Mouse (Mus musculus): Measurements from ENCODE around the gene Baz1a. TPM values are rescaled to one million over a fixed set of nuclear protein-coding genes. Genes with fewer than 3 reads are reported as not detected.
"Not testable (repeated sequence)": the region's sequence is repeated elsewhere in the genome, so short reads cannot be mapped to it uniquely, and the experiment has no call there.

Gene Baz1a
- polyA plus RNA-seq, 1 experiment from 2014 or later, result 47.6 TPM

DNA sequence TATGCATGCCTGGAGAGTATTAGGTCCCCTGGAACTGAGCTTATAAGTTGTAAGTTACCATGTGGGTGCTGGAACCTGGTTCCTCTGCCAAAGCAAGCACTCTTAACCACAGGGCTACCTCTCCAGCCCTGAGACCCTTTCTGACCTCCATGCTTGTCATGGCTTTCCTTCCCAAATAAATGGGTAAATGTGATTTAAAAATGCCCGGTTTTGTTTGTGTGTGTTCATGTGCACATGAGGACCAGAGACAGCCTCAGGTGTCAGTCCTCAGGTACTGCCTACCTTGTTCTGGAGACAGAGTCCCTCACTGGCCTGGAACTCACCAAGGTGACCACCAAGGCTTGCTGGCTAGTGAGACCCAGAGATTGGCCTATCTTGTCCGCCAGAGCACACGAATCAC is 9.8 kb downstream of the Baz1a start:
- Histone ChIP-seq H3K4me2 (no peak overlapping the region), H3K27me3 (replicated peaks) (peaks cover 9% of the 10 kb centered on the region; the same call in 1 of the 2 replicates), H3K27ac (no peak overlapping the region), H3K36me3 (no peaks in the 10 kb centered on the region), H3K4me3 (no peak overlapping the region), H3K9me3 (replicated peaks) (peaks cover 6% of the 10 kb centered on the region), H3K9ac (no peak overlapping the region), H3K4me1 (peaks cover 3% of the 10 kb centered on the region; the same call in 1 of the 2 replicates)
- ATAC-seq, result no peak
- WGBS (ENCODE audit: insufficient replicate concordance), result 82% methylated on average over 3 of the region's 3 CpGs

DNA sequence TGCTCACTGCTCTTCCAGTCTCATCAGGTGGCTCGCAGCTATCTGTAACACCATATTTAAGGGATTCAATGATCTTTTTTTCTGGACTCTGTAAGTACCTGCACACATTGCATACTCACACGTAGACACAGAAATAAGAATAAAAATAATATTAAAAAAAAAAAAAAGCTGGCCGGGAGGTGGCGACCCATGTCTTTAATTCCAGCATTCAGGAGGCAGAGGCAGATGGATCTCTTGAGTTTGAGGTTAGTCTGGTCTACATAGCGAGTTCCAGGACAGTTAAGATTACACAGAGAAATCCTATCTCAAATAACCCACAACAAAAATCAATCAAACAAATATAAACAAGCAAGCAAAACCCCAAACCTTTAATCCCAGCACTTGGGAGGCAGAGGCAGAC is 10.3 kb downstream of the Baz1a start:
- WGBS (ENCODE audit: insufficient replicate concordance), result 66% methylated on average over 5 of the region's 5 CpGs
- ATAC-seq, result no peak

DNA sequence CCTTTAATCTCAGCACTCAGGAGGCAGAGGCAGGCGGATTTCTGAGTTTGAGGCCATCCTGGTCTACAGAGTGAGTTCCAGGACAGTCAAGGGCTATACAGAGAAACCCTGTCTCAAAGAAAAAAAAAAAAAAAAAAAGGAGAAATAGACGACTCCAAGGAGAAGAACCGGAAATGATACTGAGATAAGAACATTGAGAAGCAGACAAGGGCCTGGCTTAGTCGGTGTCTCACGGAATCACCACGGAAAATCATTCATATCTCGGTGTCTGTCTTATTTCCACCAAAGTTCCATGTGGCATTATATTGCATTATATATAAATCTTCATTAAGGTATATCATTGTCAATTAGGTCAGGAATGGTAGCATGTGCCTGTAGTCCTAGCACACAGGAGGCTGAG is 11.6 kb downstream of the Baz1a start:
- not testable (repeated sequence) for ATAC-seq, H3K27ac ChIP-seq, H3K36me3 ChIP-seq

More for the DNA sequence above, 10.3 kb downstream of the Baz1a start:
- Histone ChIP-seq H3K9me3 (replicated peaks) (peaks cover 6% of the 10 kb centered on the region), H3K27me3 (replicated peaks) (peaks cover 9% of the 10 kb centered on the region; the same call in 1 of the 2 replicates), H3K4me2 (no peak overlapping the region), H3K27ac (no peak overlapping the region), H3K4me1 (peaks cover 8% of the 10 kb centered on the region), H3K36me3 (no peaks in the 10 kb centered on the region), H3K4me3 (no peak overlapping the region), H3K9ac (no peak overlapping the region)

DNA sequence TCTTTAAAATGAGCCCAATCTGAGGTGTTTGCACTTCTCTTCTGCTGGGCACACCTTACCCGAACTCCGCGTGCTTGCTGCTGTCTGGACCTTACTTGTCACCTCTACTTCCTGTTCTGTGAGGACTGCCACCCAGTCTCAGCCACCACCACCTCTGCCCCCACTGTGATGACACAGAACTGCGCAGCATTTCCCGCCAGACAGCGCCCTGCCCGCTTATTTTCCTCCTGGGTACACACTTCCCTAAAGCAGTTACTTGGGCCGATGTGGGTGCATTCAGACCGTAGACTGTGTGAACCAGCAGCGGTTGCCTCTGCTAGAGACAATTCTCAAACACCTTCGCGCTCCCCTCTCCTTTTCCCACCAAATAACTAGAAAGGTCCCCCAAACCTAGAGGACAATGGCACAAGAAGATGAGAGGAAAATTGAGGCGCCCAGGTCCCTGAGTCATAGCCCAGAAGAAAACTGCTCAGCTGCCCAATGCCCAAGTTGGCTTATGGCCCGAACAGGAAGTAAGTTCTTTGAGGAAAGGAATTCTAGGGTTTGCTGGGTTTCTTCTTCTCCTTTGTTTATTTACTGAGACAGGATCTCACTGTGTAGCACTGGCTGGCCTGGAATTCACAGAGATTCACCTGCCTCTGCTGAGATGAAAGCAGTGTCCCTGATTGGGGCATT is 15.0 kb downstream of the Baz1a start:
- no peaks in the 10 kb centered on the region for H3K9me3 ChIP-seq (replicated peaks)
- H3K27me3 ChIP-seq (replicated peaks), result no peaks in the 10 kb centered on the region
- no peak overlapping the region for H3K4me3 ChIP-seq
- no peaks in the 10 kb centered on the region for H3K36me3 ChIP-seq
- H3K4me2 ChIP-seq, result peak overlapping the region; percentile 24
- WGBS (ENCODE audit: insufficient replicate concordance), result 43% methylated on average over 14 of the region's 14 CpGs
- no peak for ATAC-seq
- H3K9ac ChIP-seq, result no peak overlapping the region
- H3K27ac ChIP-seq, result no peak overlapping the region
- H3K4me1 ChIP-seq, result peaks cover 11% of the 10 kb centered on the region

More for the DNA sequence above, 11.6 kb downstream of the Baz1a start:
- not testable (repeated sequence) for H3K27me3 ChIP-seq (replicated peaks); H3K9ac ChIP-seq; H3K4me2 ChIP-seq; H3K9me3 ChIP-seq (replicated peaks); H3K4me1 ChIP-seq; H3K4me3 ChIP-seq
- WGBS (ENCODE audit: insufficient replicate concordance), result 63% methylated on average over 7 of the region's 7 CpGs

DNA sequence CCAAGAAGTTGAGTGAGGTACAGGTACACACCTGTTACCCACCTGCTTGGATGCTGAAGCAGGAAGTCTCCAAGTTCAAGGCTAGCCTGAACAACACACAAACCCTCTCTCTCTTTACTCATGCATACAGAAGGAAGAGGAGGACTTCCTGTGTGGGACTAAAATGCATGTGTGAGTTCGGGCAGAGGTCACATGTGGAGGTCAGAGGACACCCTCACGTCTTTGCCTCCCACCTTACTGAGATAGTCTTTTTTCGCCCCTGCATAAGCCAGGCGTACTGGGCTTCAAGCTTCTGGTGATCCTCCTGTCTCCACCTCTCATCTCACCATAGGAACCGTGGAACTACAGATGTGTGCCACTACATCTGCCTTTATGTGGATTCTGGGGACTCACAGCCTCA is 15.7 kb downstream of the Baz1a start:
- Histone ChIP-seq H3K9me3 (replicated peaks) (no peaks in the 10 kb centered on the region), H3K9ac (no peak overlapping the region), H3K4me1 (peaks cover 18% of the 10 kb centered on the region), H3K36me3 (no peaks in the 10 kb centered on the region), H3K4me2 (no peak overlapping the region), H3K4me3 (no peak overlapping the region), H3K27ac (no peak overlapping the region), H3K27me3 (replicated peaks) (no peaks in the 10 kb centered on the region)
- WGBS (ENCODE audit: insufficient replicate concordance), result 59% methylated on average over 5 of the region's 5 CpGs
- ATAC-seq, result no peak

DNA sequence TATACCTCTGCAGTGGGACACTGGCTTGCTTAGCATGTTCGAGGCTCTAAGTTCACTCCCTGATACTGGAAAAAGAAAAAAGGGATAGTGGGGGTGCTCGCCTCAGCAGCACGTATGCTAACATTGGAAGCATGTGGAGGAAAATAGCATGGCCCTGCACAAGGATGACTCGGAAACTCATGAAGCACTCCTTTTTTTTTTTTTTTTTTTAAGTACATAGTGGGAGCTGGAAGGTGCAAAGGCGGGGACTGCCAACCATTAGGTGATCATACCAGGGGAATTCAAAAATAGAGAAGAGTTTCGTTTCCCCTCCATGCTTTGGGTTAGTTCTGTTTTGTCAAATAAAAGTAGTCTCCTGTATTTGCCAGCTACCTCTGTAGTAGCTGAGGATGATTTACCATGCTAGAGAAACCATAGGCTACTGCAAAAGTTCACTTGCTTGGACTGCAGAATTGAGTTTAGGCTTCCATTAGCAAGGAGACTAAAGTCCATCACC is 17.1 kb downstream of the Baz1a start:
- no peak overlapping the region for H3K4me2 ChIP-seq
- H3K4me3 ChIP-seq, result no peak overlapping the region
- 62% methylated on average over 6 of the region's 6 CpGs for WGBS (ENCODE audit: insufficient replicate concordance)
- no peak overlapping the region for H3K9ac ChIP-seq
- no peaks in the 10 kb centered on the region for H3K36me3 ChIP-seq
- no peaks in the 10 kb centered on the region for H3K27me3 ChIP-seq (replicated peaks)
- H3K27ac ChIP-seq, result no peak overlapping the region
- no peaks in the 10 kb centered on the region for H3K9me3 ChIP-seq (replicated peaks)
- H3K4me1 ChIP-seq, result peaks cover 26% of the 10 kb centered on the region
- ATAC-seq, result no peak

DNA sequence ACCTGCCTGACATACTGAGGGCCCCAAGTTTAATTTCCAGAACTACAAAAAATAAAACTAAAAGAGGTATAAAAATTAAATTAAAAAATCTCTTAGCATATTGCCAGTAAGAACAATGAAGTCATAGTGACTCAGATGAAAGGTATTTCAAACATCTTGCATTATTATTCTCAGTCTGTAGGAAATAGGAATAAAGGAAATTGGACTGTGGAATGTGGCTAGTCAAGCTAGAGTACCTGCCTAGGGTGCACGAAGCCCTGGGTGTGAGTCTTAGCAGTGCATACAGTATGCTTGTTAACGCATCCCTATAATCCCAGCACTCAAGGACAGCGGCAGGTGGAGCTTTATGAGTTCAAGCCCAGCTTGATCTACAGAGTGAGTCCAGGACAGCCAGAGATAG is 18.2 kb downstream of the Baz1a start:
- Histone ChIP-seq H3K36me3 (no peaks in the 10 kb centered on the region), H3K4me3 (no peak overlapping the region), H3K4me1 (peaks cover 26% of the 10 kb centered on the region), H3K27me3 (replicated peaks) (no peaks in the 10 kb centered on the region), H3K9me3 (replicated peaks) (no peaks in the 10 kb centered on the region), H3K9ac (no peak overlapping the region), H3K4me2 (no peak overlapping the region), H3K27ac (no peak overlapping the region)
- no peak for ATAC-seq
- 71% methylated on average over 3 of the region's 3 CpGs for WGBS (ENCODE audit: insufficient replicate concordance)

DNA sequence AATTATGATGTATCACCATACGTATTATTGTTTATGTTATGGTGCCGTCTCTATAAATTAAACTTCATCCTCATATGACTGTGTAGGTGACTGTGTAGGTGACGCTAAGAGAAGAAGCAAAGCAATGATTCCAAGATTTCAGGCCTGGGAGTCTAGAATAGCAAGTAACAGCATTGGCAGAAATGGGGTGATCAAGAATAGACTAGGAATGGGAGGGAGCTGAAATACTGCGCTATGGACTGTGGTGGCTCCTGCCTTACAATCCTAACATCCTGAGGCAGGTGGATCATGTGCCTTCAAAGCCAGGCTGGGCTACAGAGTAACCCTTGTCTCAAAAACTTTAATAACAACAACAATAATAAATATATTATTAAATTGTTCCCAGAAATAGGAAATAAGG is 19.7 kb downstream of the Baz1a start:
- Histone ChIP-seq H3K9ac (no peak overlapping the region), H3K36me3 (no peaks in the 10 kb centered on the region), H3K27ac (no peak overlapping the region), H3K4me2 (peak overlapping the region; percentile 33), H3K4me3 (no peak overlapping the region), H3K4me1 (peaks cover 24% of the 10 kb centered on the region), H3K9me3 (replicated peaks) (no peaks in the 10 kb centered on the region), H3K27me3 (replicated peaks) (no peaks in the 10 kb centered on the region)
- 84% methylated on average over 4 of the region's 4 CpGs for WGBS (ENCODE audit: insufficient replicate concordance)
- no peak for ATAC-seq

DNA sequence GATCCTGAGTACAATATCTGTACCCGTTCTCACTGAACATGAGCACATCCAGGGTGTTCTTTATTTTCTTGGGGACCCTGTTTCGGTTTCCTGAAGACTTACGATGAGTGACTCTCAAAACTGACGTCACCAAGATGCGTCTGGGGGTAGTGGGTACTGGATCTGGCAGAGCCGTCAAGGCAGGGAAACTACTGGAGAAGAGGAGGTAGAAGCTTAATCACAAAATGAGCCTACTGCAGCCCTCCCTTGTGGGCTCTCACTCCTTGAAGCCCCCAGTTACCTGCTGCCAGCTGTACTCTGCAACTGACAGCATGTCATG is 20.1 kb downstream of the Baz1a start:
- 55% methylated on average over 6 of the region's 6 CpGs for WGBS (ENCODE audit: insufficient replicate concordance)
- Histone ChIP-seq H3K9me3 (replicated peaks) (no peaks in the 10 kb centered on the region), H3K9ac (0 out of 2 replicates have a peak overlapping the region, but pooled peaks have one; percentile 13), H3K4me2 (peak overlapping the region; percentile 33), H3K36me3 (no peaks in the 10 kb centered on the region), H3K27me3 (replicated peaks) (no peaks in the 10 kb centered on the region), H3K4me1 (peaks cover 20% of the 10 kb centered on the region), H3K27ac (no peak overlapping the region), H3K4me3 (peak overlapping the region; percentile 12; the same call in 1 of the 2 replicates)
- ATAC-seq, result no peak

DNA sequence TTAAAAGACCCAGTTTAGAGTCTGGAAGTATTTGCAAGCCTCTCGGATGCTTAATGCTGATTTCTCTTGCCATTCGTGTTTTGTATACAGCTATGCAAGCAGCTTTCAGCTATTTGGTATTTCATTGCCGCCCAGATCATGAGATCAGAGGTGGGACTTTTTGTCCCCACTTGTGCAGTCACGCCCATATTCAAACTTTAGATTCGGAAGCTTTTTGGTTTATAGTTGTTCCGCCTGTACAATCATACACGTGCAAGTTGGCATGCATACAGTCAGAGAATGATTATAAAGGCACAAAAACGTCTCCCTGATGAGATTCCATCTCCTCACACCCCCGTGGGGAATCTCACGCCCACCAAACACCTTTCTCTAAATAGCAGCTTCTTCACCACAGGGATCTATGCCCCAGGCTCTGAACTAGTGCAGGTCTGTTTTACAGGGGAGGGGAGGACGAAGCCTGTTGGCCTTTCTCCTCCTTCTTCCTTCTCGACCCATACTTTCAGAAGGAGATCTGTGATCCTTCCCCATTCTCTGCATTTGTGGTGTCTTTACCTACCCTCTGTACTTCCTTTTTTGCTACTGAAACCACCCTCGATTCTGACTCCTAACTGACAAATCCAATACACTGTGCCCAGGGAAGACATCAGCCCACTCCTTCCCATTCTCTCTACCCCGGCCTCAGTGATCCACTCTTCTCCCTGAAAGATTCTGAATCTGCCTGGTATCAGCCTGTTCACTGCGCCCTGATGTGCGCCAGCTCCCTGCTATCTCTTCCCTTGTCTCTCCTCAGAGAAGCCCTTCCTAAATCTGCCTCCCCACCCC is 20.7 kb downstream of the Baz1a start:
- peak overlapping the region; percentile 33 for H3K4me2 ChIP-seq
- H3K9me3 ChIP-seq (replicated peaks), result no peaks in the 10 kb centered on the region
- H3K27me3 ChIP-seq (replicated peaks), result no peaks in the 10 kb centered on the region
- peaks cover 20% of the 10 kb centered on the region for H3K4me1 ChIP-seq
- H3K36me3 ChIP-seq, result no peaks in the 10 kb centered on the region
- no peak overlapping the region for H3K27ac ChIP-seq
- peak overlapping the region; percentile 12; the same call in 1 of the 2 replicates for H3K4me3 ChIP-seq
- no peak for ATAC-seq
- WGBS (ENCODE audit: insufficient replicate concordance), result 35% methylated on average over 16 of the region's 16 CpGs
- H3K9ac ChIP-seq, result 0 out of 2 replicates have a peak overlapping the region, but pooled peaks have one; percentile 13

DNA sequence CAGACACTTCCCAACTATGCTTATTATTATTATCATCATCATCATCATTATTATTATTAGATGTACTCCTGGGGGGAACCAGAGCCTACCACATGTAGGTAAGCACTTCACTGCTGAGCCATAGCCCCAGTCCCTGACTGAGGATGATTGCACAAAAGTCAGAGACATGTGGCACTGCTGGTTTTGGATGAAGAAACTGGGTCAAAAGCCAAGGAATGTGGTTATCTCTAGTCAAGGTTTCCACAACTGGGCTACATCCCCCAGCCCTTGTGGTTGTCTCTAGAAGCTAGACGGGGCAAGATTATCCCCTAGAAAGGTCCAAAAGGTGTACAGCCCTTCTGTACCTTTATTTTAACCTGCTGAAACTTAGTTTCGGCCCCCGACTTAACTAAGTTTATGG is 21.3 kb downstream of the Baz1a start:
- Histone ChIP-seq H3K9ac (no peak overlapping the region), H3K9me3 (replicated peaks) (no peaks in the 10 kb centered on the region), H3K4me3 (no peak overlapping the region), H3K36me3 (no peaks in the 10 kb centered on the region), H3K27me3 (replicated peaks) (no peaks in the 10 kb centered on the region), H3K27ac (no peak overlapping the region), H3K4me2 (no peak overlapping the region), H3K4me1 (peaks cover 22% of the 10 kb centered on the region)
- WGBS (ENCODE audit: insufficient replicate concordance), result 59% methylated on average over 3 of the region's 3 CpGs
- ATAC-seq, result no peak

DNA sequence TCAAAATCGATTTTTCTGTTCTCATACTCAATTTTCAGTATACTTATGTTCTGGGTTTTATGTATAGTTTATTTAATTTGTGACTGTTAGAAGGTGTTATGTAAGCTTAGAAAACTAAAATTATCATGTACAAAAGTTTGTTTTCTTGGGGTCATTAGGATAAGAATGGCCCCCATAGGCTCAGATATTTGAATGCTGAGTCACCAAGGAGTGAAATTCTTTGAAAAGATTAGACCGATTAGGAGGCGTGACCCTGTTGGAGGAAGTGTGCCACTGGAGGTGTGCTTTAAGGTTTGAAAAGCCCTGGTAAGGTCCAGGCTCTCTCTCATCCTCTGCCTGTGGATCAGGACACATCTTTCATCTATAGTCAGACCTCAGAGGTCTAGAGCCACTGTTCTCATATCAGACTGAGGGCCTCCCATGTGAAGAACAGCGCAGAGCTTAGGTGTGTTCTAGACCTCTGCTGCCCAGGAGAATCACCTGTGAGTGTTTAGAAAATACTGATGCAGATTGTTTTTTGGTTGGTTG is 25.8 kb downstream of the Baz1a start:
- Histone ChIP-seq H3K4me3 (no peak overlapping the region), H3K27me3 (replicated peaks) (no peaks in the 10 kb centered on the region), H3K9me3 (replicated peaks) (no peaks in the 10 kb centered on the region), H3K4me2 (no peak overlapping the region), H3K27ac (no peak overlapping the region), H3K9ac (no peak overlapping the region), H3K36me3 (peaks cover 9% of the 10 kb centered on the region), H3K4me1 (peaks cover 26% of the 10 kb centered on the region)
- ATAC-seq, result no peak
- WGBS (ENCODE audit: insufficient replicate concordance), result 68% methylated on average over 4 of the region's 4 CpGs
